Mouse (Mus musculus) heart, postnatal 0 days (tissue): ENCODE measurements around the gene Rpusd3. TPM values are rescaled to one million over a fixed set of nuclear protein-coding genes. Genes with fewer than 3 reads are reported as not detected.

Experiments used
- ATAC-seq: fragments of 200-750 bp; cut with Nextera tagmentation; 2 replicates; pipeline ENCODE4 v1.8.0; 2017; ENCODE audit warnings: low read depth, moderate number of reproducible peaks, moderate library complexity; ENCODE audit not compliant: insufficient read depth
- DNase-seq: peaks from one replicate; pipeline ENCODE4 v3.0.0-alpha.2; 2016; ENCODE audit warnings: low spot score
- H3K27ac ChIP-seq: fragments of 300-500 bp; sonication (generic); 2 replicates; pipeline ENCODE4 v1.5.1; 2014; ENCODE audit warnings: low read depth, mild to moderate bottlenecking
- H3K27me3 ChIP-seq: fragments of 300-500 bp; sonication (generic); 2 replicates; pipeline ENCODE4 v1.6.1; 2014; ENCODE audit warnings: low read length, mixed read lengths; ENCODE audit not compliant: control insufficient read depth, insufficient read depth
- H3K36me3 ChIP-seq: fragments of 300-500 bp; sonication (generic); replicated peaks from 2 replicates; pipeline ENCODE4 v1.6.1; 2014; ENCODE audit warnings: low read length, mixed read lengths; ENCODE audit not compliant: control insufficient read depth, insufficient read depth
- H3K4me1 ChIP-seq: fragments of 300-500 bp; sonication (generic); 2 replicates; pipeline ENCODE4 v1.6.1; 2014; ENCODE audit warnings: antibody characterized with exemption; ENCODE audit not compliant: control insufficient read depth, insufficient read depth
- H3K4me2 ChIP-seq: fragments of 300-500 bp; sonication (generic); 2 replicates; pipeline ENCODE4 v1.6.1; 2014; ENCODE audit warnings: low read depth, mild to moderate bottlenecking, low read length, moderate library complexity
- H3K4me3 ChIP-seq: fragments of 300-500 bp; sonication (generic); 2 replicates; pipeline ENCODE4 v1.5.1; 2014; ENCODE audit warnings: low read depth, low read length
- H3K9ac ChIP-seq: fragments of 300-500 bp; sonication (generic); replicated peaks from 2 replicates; pipeline ENCODE4 v1.6.1; 2014; ENCODE audit warnings: low read depth, low read length, mixed read lengths
- H3K9me3 ChIP-seq: fragments of 300-500 bp; sonication (generic); replicated peaks from 2 replicates; pipeline ENCODE4 v1.6.1; 2016; ENCODE audit warnings: low read length; ENCODE audit not compliant: control insufficient read depth
- CTCF ChIP-seq: IDR thresholded peaks from 2 replicates; pipeline ENCODE4 v1.5.1; 2016; ENCODE audit warnings: antibody characterized with exemption, control low read depth, low read depth
- EP300 ChIP-seq: IDR thresholded peaks from 2 replicates; pipeline ENCODE4 v1.6.1; 2016; ENCODE audit warnings: antibody characterized with exemption, low read depth
- WGBS: fragments of 180-500 bp; shearing (Covaris S2); extraction: QIAGEN DNeasy Blood & Tissue Kit; methylation state at CpG from one replicate; pipeline ENCODE4 v1.1.7; 2014; 5-methylcytosine and 5-hydroxymethylcytosine counted together
- polyA plus RNA-seq: library from polyadenylated mRNA; unstranded; fragments of >200 nt; fragmentation: Nextera tagmentation; extraction: Ambion mirVana; gene quantifications from 2 replicates; pipeline ENCODE4 v1.2.1, GENCODE M21; 2015
- total RNA-seq: library from RNA; depleted of rRNA; stranded (reverse); fragments of >200 nt; gene quantifications from 2 replicates; pipeline ENCODE4 v1.2.3, GENCODE M21; 2014; ENCODE audit warnings: low replicate concordance

The Rpusd3 gene
- total and polyA plus RNA-seq, 2 experiments from 2014 or later: 15.0 to 15.5 TPM

- Histone ChIP-seq H3K4me2 (peak within 1 kb of the TSS; percentile 98), H3K27ac (peak within 1 kb of the TSS; percentile 63), H3K36me3 (peaks cover 14% of the 10 kb centered on the region), H3K9ac (peak within 1 kb of the TSS; percentile 94), H3K9me3 (no peaks in the 10 kb centered on the region), H3K4me3 (peak within 1 kb of the TSS; percentile 93), H3K4me1 (peaks cover 8% of the 10 kb centered on the region; the same call in 1 of the 2 replicates), H3K27me3 (no peaks in the 10 kb centered on the region)
- peak; percentile 91 for ATAC-seq
- DNase-seq: peak; percentile 93
- 2% methylated on average over 45 of the region's 45 CpGs for WGBS
- TF ChIP-seq CTCF: no peak
- no peak for TF ChIP-seq EP300
Measured at GRCm38 (mm10) chr6:113442442-113443090, 23.4 kb upstream of the Rpusd3 start, which contains the start of gene Jagn1. Jagn1 (plus strand) TSS chr6:113442569.

GRCm38 (mm10) chr6:113442087-113442441 is 22.9 kb upstream of the Rpusd3 start:
- Histone ChIP-seq H3K27ac (peak overlapping the region; percentile 30; the same call in 1 of the 2 replicates), H3K4me1 (peaks cover 8% of the 10 kb centered on the region; the same call in 1 of the 2 replicates), H3K4me2 (peak overlapping the region; percentile 98), H3K27me3 (no peaks in the 10 kb centered on the region), H3K4me3 (peak overlapping the region; percentile 93), H3K9me3 (no peaks in the 10 kb centered on the region), H3K9ac (peak overlapping the region; percentile 94), H3K36me3 (peaks cover 9% of the 10 kb centered on the region)
- 38% methylated on average over 9 of the region's 9 CpGs for WGBS
- no peak for DNase-seq
- peak; percentile 24 for ATAC-seq
- TF ChIP-seq EP300 (no peak), CTCF (no peak)

DNA sequence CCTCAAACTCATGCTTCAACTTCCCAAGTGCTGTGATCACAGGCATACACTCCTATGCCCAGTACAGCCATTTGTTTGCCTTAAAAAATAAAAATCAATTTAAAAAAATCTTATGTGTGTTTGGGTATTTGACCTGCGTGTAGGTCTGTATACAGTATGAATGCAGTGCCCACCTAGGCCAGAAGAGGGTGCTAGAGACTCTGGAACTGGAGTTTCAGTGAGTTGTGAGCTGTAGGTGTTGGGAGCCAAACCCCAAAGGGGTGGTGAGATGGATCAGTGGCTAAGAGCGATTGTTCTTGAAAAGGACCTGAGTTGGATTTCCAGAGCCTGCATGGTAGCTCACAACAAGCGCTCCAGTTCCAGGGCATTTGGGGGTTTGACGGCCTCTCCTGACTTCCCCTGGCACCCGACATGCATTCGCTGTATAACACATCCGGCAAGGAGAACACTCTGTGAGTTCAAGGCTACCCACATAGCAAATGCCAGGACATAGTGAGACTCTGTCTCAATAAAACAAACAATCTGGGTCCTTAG is 22.1 kb upstream of the Rpusd3 start:
- H3K4me3 ChIP-seq: no peak overlapping the region
- no peaks in the 10 kb centered on the region for H3K9me3 ChIP-seq
- TF ChIP-seq CTCF: peak; percentile 91
- TF ChIP-seq EP300: no peak
- no peak overlapping the region for H3K4me2 ChIP-seq
- ATAC-seq (peak; percentile 22; the same call in 1 of the 2 replicates), DNase-seq (peak; percentile 66)
- peaks cover 3% of the 10 kb centered on the region; the same call in 1 of the 2 replicates for H3K36me3 ChIP-seq
- no peak overlapping the region for H3K27ac ChIP-seq
- no peaks in the 10 kb centered on the region for H3K27me3 ChIP-seq
- peaks cover 8% of the 10 kb centered on the region; the same call in 1 of the 2 replicates for H3K4me1 ChIP-seq
- WGBS: 56% methylated on average over 7 of the region's 7 CpGs
- H3K9ac ChIP-seq: no peak overlapping the region

GRCm38 (mm10) chr6:113440686-113441085 is 21.5 kb upstream of the Rpusd3 start:
- Histone ChIP-seq H3K4me1 (peaks cover 8% of the 10 kb centered on the region; the same call in 1 of the 2 replicates), H3K4me2 (no peak overlapping the region), H3K9me3 (no peaks in the 10 kb centered on the region), H3K27me3 (no peaks in the 10 kb centered on the region), H3K4me3 (no peak overlapping the region), H3K9ac (no peak overlapping the region), H3K27ac (no peak overlapping the region), H3K36me3 (peaks cover 3% of the 10 kb centered on the region; the same call in 1 of the 2 replicates)
- DNase-seq (no peak), ATAC-seq (no peak)
- TF ChIP-seq CTCF (no peak), EP300 (no peak)
- WGBS: 77% methylated on average over 3 of the region's 3 CpGs

GRCm38 (mm10) chr6:113438721-113439430 is 19.7 kb upstream of the Rpusd3 start:
- no peak overlapping the region for H3K9ac ChIP-seq
- no peak for TF ChIP-seq CTCF
- no peak for TF ChIP-seq EP300
- H3K27me3 ChIP-seq: no peaks in the 10 kb centered on the region
- no peak overlapping the region for H3K27ac ChIP-seq
- no peak for ATAC-seq
- H3K4me2 ChIP-seq: no peak overlapping the region
- H3K4me3 ChIP-seq: no peak overlapping the region
- H3K4me1 ChIP-seq: peaks cover 8% of the 10 kb centered on the region; the same call in 1 of the 2 replicates
- DNase-seq: no peak
- no peaks in the 10 kb centered on the region for H3K9me3 ChIP-seq
- 56% methylated on average over 12 of the region's 12 CpGs for WGBS
- H3K36me3 ChIP-seq: no peaks in the 10 kb centered on the region
